Mouse (Mus musculus) right cerebral cortex, postnatal 25 days (tissue): ENCODE data around the gene Lif.

Experiments
- DNase-seq: peaks from one replicate; pipeline ENCODE4 v3.0.0; 2022

The Lif gene

DNA sequence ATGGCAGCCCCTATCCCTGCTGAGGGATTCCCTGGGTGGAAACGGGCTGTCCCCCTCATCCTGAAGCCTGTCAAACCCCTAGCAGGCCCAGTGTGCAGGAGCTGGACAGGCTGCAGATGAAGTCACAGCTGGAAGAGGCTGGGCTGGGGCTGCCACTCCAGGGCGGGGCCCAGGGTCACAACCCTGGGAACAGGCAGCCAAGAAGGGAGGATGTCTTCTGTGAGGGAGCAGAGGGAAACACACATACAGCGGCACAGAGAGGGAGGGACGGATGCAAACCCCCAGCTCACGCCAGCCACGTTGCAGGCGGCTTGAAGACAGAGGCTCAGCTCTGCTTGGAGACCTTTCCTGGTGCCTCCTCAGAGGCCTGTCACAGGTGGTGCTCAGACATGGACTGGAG lies 6.7 kb downstream of the Lif start:
- DNase-seq, result no peak

DNA sequence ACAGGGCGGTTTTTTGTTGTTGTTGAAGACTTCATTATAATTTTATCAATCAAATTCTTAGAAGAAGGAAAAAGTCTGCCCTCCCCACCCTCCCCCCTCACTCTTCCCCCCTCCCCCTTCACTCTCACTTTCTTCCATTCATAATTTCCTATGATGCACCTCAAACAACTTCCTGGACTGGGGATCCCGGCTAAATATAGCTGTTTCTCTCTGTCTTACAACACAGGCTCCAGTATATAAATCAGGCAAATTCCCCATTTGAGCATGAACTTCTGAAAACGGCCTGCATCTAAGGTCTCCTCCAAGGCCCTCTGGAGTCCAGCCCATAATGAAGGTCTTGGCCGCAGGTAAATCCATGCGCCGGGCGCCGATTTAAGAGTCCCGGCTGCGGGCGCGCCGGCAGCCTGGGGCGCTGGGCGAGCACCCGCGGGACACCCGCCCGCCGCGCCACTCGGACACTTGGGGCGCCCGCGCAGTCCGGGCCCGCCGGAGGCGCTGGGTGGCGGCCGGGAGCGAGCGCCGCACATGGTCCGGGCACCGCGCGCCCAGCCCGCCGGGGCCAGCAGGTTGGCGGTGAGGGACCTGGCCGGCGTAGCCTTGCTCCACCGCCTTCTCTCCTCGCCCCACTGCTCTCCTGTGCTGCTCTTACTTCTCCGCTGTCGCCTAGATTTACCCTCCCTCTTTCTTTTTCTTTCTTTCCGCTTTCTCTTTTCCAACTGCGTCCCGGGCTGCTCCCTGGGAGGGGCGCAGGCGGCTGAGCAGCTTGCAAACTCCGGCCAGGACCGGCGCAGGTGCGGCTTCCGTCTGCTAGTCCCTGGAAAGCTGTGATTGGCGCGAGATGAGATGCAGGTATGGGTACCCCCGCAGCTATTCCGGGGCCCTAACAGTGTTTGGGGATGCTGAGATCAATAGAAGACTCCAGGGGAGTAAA lies 9.2 kb downstream of the Lif start:
- DNase-seq, result no peak

DNA sequence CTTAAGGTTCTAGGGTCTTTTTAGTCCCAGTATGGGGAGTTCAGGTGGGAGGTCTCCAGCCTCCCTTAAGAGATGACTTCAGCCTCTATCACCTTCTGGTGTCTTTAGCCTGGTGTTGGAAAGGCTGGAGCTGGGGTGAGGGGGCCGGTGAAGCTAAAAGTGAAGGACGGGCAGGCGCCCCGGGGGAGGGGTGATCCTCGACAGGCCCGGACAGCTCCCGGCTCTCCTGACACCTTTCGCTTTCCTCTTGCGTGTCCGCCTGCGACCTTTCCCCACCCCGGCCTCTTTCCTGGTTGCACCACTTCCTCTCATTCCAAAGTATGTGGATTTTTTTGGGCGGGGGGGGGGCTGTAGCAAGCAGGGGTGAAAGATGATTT lies 9.8 kb downstream of the Lif start:
- DNase-seq, result no peak

DNA sequence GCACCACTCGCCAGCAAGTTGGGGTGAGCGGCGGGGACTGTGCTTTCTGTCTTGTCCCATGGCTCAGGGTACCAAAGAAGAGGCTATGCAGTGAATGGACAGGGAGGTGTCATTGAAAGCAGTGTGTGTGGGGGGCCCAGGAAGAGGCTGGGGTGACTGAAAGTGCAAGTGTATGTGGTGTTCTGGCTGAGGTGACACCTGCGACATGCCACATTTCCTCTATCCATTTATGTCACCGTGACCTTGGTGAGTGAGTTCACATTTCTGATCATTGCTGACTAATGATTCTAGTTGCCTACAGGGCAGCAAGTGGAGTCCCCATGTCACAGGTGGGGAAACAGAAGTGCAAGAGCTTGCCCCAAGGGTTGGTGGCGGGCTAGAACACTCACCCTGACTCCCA lies 11.1 kb downstream of the Lif start:
- no peak for DNase-seq

DNA sequence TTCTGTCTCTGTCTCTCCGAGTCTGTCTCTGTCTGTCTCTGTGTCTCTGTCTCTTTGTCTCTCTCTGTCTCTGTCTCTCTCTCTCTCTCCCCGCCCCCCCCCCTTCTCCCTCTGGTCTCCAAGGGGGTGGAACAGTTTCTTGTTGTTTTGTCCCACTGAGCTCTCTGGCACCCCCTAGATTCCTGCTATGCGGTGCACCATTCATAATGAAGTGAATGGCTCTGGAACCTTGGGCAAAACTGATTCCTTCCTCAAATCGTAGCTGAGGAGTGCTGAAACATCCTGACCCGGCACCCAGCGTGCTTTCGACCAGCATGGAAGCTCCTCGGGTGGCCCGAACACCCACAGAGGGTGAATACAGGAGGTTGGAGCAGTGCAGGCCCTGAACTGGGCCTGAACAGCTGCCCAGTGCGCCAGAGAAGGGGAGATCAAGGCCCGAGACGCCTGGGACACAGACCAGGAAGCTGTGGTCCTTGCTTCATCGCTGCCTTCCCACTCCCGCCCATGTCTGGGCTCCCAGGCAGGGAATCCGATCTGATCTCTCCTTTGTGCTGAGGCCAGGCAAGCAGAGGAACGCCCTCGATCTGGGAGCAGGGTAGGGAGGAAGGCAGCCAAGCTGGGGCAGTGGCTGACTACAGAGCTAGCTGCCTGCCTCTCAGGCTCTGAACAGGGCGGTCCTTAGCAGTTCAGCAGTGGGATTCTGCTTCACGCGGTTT lies 13.5 kb downstream of the Lif start:
- DNase-seq, result no peak

DNA sequence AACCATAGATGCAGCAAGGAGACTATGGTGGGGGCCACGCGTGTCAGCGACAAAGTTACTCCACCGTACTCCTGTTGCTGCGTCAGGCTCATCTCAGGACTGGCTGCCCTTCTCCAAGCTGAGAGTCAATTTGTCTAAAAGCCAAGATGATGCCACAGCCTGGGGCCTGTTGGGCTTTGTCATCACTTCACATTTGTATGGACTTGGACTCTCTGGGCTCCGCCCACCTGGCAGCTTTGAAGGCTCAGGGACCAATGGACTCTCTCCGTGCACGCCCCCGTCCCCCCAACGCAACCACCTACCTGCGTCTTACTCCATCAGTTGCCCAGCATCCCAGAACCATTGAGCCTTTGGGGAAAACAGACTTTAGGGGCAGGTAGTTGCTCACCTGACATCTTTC lies 14.2 kb downstream of the Lif start:
- DNase-seq, result no peak

DNA sequence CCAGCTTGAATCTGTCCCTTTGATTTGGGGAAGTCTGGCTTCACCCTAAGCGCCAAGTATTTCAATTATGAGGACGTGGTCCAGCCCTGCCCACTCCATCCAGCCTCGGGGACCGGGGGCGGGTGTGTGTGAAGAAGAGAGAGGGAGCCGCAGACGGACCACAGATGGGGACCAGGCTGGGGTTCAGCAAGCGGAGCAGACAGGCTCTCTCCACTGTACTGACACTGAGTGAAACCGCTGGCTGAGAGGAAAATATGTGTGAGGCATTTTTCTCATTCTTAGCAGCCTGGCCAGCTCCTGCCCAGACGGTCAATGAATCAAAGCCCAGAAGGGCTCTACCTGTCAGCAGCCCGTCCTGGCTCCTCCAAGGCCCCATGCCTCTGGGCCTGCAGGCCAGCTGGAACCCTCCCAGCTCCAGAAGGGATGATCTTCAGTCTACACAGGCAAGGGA lies 19.1 kb downstream of the Lif start:
- DNase-seq, result no peak

DNA sequence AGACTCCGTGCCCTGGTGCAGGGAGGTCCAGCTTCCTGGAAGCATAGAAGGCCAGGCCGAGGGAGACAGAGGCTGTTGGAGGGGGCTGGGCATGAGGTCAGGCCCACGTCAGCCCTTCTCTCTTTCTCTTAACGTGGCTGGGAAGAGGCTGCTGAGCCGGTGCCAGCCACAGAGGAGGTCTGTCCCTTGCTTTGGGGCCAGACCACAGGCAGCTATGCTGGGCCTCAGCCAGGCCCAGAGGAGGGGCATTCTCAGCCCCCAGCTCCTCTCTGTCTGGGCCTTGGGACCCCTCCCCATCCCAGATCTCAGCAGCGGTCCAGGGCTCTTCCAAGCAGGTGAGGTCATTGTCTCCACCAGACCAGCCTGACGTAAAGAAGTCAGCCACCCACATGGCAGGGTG lies 22.6 kb downstream of the Lif start:
- DNase-seq, result no peak

DNA sequence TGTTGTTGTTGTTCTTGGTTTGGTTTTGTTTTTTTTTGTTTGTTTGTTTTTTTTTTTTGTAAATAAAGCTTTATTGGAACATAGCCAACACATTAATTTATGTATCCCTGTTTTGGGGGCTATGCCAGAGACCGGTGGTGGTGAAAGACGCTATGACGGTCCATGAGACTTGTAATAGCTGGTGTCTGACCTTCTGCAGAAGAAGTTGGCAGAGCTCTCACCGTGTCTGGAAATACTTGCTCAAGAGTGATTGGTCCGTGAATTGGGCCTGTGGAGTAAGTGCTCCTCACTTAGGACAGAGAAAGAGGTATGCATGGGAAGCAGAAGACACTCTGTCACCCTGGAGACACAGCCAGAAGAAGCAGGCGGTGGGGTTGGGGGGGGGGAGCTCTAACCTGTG lies 24.5 kb downstream of the Lif start:
- no peak for DNase-seq

DNA sequence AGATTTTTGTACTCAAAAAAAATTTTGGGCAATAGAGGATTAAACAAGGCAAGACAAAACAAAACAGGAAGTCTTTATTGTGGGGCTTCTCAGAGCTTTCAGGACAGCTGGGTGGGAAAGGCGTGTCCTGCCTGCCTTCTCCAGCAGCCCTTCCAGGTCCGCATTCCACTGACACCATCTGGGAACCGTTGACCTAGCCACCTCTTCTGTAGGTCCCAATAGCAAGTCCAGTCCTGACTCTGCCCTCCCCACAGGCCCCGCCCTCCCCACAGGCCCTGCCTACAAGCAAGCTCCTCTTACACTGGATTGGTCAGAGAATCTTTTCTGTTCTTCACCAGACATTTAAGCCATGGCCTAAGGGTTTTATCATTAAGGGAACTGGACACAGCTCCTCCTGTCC lies 26.3 kb downstream of the Lif start:
- DNase-seq, result no peak

DNA sequence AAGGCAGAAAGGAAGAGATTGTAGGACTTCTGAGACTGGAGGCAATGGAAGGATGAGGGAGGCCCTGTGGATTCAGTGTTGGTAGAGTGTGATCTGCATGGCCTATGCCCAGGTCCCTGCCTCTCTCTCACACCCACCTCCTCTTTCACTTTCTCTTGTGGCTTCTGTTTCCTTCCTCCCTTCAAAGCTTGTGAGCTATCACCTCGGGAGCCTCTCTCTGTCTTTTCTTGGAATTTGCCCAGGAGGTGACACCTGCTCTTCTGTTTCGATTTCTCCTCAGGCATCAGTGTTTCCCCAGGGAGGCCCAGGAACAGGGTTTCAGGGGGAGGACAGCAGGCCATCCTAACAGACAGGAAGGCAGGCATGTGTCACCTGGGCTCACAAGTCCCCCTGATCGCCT lies 31.9 kb downstream of the Lif start:
- DNase-seq, result no peak

DNA sequence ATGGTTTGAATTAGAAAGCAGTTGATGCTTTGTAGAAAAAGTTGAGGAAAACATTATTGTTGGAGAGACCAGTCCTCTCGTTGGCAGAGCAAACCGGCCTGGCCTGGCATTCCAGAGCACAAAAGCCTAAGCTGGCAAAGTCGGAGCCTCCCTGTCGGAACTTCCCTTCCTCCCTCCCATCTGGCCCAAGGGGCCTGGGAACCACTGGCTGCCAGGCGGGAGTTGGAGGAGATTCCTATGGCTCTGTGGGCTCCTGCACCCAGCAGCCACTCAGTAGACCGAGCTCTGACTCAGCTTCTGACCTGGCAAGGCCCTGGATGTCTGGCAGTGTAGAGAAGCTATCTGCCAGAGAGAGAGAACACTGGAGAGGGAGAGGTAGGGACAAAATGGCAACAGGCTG lies 34.3 kb downstream of the Lif start:
- DNase-seq, result peak; percentile 9

DNA sequence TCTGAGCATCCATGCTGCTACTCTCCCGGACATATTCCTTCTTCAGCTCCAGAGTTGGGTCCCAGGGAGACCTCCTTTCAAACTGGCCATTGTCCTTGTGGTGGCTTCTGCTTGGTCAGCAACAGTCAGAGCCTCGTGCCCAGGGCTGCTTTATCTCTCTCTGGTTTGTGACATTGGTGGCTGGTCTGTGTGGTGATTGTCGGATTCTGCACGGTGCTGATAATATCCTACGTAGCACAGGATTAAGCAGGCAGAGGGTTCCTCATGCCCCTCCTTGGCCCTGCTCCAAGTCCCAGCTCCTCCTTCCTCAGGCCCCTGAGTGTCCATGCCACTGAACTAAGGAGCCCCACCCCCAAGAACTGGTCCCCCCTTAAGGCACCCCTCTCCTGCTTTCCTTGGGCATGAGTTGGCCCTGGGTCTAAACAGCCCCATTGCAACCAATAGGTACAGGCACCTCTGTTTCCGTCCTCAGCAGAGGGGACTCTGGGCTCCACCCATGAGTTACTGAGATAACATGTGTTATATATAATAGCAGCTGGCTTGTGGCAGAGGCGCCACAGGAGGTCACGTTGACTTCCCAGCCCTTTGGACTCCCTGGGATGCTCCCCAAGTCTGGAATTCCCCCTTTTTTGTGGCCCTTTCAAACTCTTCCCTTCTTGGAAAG lies 35.0 kb downstream of the Lif start:
- no peak for DNase-seq

DNA sequence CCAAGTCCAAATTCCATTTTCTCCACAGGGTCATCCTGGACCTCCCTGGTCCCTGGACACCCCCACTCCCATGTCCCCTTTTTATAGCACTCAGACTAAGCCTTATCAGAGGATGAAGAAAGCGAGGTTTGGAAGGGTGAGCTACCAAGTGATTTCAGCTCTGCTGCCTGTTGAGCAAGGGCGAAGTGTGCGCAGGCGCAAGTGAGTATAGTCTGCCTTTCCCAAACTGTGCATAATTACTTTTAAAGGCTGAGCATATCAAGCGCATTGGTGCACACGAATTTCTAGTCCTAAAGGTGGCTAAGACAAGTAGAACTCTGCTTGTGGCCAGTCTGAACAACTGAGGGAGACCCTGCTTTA lies 35.5 kb downstream of the Lif start:
- DNase-seq, result no peak

DNA sequence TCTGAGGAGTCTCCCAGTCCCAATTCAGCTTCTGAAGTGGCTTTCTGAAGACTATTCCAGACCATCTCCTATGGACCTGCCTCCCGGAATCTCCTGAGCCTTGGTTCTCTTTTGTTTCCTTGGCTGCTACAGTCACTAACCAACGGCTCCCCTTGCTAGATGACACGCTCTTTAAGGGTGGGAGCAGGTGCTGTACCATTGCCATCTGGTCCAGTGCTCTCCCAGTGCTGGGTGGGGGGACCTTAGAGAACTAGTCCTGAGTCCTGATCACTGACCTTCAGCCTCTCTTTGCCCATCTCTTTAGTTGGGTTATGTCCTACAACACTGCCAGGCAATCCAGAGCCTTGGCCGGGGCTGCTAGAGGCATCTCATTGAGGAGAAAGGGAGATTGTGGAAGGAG lies 36.1 kb downstream of the Lif start:
- DNase-seq, result no peak

DNA sequence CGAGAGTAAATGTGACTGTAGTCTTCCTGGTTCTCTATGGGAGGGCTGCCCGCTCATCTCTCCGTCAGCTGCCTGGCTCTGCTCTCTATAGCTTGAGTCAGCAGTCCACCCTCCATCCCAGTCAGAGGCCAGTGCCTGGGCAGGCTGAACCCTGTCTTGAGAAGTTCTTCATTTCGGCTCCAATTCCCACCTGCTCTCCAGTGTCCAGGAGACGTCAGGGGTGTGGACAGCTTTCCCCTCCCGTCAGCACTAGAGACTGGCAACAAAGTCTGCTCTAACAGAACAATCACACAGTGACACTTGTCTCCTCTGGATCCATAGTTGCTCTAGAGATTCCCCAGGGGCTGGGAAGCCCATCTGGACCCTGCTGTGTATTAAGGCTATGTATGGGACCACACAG lies 36.7 kb downstream of the Lif start:
- no peak for DNase-seq

DNA sequence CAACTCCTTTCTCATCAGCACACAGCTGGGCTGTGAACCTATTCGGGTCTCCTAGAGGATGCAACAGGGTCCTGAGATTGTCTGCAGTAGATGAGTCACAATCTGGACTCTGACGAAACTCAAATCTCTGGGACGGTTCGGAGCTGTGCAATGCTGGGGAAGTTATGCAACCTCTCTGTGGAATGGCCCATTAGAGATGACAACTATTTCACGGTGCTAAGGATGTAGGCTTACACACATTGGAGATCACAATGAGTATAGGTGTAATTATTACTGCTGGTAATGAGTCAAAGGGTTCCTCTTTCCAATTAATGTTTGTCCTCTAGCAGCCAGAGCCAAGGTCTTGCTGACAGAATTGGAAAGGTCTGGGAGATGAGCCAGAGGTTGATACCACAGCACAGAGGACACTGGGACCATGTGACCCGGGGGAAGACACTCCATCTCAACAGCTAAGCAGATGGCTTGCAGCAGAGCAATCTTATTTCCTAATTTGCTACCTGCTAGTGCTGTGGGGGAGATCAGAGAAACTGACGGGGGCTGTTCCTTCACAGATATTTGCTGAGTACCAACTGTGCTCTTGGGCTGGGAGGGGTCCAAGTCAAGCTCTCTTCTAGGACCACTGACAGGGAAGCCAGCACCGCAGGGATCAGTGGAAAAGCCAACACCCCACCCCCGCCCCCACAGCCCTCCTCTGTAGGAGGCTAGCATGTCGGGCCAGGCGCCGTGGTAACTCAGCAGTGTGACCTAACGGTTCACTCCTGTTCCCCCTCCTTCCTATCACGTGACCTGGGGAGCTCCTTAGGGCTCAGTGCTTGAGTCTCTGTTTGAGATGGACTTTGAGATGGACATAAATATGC lies 37.4 kb downstream of the Lif start:
- DNase-seq, result no peak

DNA sequence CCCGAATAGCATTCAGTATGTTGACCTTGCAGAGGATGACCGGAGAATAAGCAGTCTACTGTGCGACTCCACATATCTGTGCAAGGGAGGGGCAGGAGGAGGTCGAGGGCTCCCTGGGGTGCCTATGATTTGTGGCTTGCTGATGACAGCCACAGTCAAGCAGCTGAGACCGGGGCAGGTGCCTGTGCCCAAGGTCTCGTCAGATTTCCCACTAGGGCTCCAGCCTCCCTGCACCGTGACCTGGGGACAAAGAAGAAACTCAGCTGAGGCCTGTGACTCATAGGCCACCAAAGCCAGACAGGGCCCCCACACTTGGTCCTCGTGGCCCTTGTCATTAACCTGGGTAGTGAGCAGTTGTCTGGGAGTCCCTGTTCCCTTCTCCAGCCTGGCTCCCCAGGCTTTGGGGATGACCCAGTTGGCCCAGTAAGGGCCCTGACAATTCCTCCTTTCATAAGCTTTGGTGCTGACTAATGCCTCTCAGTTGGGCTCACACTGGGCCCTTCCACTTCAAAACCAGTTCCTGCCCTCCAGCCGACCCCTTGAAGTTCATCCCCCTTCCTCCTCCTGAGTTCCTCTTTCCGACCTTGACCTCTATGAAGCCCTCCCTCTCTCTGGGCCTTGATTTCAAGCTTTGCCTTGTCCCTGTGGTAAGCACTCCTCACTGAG lies 39.4 kb downstream of the Lif start:
- no peak for DNase-seq

DNA sequence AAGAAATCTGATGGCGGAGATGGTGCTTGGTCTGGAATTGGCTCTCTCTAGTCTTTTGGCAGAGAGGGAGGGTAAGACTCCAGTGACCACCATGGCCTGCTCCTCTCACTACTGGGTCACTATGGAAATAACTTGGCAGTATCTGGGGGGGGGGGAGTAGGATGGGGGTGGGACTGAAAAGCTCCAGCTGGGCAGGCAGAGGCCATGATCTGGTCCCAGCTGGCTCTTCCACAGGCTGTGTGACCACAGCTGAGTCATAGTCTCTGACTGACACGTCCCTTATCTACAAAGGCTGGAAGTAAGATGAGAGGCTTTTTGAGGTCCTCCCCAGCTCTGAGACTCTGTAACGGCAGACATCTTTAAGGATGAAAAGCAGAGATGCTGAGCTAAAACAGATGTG lies 40.4 kb downstream of the Lif start:
- no peak for DNase-seq

DNA sequence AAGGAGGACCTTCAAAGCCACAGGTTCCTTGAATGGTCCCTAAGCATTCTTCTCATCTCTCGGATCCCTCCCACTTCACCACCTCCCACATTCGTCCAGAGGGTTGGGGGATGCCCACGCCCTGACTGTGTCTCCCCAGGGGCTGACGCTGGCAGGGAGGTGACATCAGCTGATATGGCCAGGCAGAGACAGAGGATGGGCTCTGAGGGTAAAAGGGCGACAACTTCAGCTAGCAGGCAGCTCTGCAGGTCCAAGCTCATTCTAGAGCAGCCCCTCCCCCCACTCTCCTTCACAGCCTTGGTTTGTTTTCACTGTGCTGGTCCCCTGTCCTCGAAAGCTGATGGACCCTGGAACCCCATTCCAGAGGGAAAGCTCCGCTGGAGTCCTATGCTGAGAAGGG lies 41.3 kb downstream of the Lif start:
- no peak for DNase-seq

DNA sequence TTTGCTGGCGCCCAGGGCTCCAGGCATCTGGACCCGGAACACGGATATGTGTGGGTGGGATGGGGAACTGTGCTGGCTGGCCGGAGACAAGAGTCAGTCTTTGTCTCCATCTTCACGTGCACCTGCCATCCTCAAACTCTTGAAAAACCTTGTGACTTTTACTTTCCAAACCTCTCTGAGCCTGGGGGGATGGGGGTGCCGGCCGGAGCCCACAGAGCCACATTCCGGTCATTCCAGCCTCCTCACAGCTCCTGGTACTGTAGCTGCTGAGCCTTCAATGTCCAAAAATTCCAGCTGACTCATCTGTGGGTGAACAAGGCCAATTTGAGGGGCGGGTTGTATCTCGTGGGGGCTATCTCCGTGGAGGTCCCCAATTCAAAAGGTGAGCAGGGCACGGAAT lies 41.8 kb downstream of the Lif start:
- DNase-seq, result no peak

DNA sequence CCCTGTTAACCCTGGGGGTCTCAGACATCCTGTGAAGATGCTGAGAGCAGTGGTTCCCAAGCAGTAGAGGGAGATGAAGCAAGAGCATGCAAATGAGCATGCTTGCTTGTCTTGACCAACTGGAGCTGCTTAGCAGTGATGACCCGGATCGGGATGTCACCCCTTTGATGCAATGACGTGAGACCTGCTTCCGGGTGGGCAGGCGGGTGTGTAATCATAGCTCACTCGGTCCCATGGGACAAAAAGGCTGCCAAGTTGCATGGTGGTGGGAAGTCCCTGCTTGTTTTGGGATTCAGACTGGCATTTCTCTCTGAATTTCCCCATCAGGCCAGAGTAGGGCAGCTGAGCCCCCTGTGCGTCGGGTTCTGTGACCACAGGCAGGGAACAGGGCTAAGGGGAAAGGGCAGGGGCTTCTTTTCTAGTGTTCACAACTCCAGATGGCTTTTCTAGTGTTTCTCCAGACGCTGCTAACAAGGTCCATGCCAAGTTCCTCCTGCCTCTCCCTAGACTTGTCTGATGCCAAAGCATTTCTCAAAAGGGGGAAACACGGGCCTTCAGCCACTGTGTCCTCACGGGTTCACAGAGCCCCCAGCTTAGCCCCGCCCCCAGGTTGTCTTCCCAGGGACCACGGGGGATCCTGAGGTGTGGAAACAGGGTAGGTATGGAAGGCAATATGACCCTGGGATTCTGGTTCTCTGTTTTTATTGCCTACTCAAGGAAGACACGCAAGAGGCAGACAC lies 42.5 kb downstream of the Lif start:
- DNase-seq, result no peak
